Mouse (Mus musculus): Measurements from ENCODE around the gene Tmem86a.

DNA sequence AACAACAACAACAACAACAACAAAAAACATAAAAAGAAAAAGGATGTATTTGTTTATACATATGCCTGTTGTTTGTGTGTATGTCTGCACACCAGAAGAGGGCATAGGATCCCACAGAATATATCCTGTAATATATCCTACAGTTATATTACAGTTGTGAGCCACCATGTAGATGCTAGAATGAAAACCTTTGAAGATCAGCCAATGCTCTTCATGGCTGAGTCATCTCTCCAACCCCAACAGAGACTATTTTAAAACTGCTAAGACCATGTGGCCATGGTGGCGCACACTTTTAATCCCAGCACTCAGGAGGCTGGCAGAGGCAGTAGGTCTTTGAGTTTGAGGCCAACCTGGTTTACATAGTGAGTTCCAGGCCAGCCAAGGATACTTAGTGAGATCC is 22.9 kb upstream of the Tmem86a start:
- no peak for TF ChIP-seq CHD2 (IDR thresholded peaks at IDR 0.05; ENCODE audit: low read depth, low read length)
- no peak for TF ChIP-seq HCFC1 (IDR thresholded peaks at IDR 0.05; ENCODE audit: borderline replicate concordance, insufficient read depth, low read length)
- TF ChIP-seq ZC3H11A (IDR thresholded peaks at IDR 0.05; ENCODE audit: borderline replicate concordance, low read depth, low read length): no peak
